Mouse (Mus musculus) thymus, postnatal 4 days (tissue): Measurements from ENCODE around the gene Gm3238.
"Not testable (repeated sequence)": the region's sequence is repeated elsewhere in the genome, so short reads cannot be mapped to it uniquely, and the experiment has no call there.

Experiments
- DNase-seq: peaks from one replicate; pipeline ENCODE4 v3.0.0; 2021

Gm3238 gene

DNA sequence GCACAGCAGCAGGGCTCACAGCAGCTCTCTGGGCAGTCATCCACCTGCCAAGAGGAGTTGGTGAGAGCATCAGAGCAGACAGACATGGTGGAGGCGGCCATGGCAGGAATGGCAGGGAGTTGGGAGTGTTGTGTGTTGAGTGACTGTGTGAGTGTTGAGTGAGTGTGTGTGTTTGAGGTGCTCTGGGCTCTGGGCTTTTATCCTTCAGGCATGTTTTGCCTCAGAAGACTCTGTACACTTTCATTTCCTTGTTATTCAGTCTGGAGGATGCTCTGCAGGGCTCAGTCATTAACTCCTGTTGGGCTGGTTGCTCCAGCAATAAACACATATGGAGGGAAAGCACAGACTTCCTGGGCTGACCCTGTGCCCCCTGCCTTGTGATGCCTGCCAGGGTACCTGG, at the start of gene Gm3238:
Gene Gm3238, minus strand, starts transcription at position 101 of the 400 bp plus-strand sequence.
- DNase-seq, result not testable (repeated sequence)

DNA sequence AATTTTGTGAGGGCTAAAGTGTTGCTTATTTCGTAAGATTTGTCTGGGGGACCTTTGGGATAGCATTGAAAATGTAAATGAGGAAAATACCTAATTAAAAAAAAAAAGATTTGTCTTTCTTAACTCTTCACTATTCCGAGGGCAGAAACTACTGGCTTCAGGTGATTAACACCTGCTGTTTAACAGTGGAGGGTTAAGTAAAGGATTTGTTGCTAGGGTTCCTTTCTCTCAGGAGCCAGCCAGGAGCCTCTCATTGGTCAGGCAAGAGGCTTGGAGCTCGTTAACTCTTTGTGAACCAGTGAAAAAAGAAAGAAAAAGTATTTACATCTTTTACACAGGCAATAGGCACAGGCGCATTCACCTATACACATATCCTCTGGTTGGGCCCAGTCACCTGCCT, 48.1 kb upstream of the Gm3238 start:
- DNase-seq, result no peak

DNA sequence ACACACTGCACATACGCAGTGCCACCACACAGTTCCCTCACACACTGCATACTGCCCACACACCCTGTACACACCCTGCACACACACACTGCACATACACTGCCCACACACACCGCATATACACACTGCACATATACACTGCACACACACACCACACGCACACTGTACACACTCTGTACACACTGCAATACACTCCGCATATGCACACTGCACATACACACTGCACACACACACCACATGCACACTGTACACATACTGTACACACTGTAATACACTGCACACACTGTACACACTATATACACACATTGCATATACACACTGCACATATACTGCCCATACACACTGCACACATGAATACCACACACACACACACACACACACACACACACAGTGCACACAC, 47.4 kb upstream of the Gm3238 start:
- DNase-seq, result no peak

DNA sequence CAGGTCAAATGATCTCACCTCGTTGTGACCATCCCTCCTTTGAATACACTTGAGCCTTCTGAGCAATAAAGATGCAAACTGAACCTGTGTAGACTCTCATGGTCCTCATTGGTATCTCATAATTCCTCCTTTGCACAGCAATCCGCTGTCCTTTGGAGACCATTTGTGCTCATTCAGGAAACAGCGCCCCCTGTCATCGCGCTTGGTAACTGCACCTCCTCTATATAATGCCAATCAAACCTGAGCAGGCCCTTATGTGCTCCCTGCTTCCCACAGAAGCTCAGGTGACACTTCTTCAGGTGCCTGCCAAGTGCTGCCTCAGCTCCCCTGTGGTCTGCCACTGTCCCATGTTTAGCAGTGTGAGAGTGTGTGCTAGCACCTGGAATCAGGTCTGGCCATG, 44.4 kb upstream of the Gm3238 start:
- peak; percentile 74 for DNase-seq

DNA sequence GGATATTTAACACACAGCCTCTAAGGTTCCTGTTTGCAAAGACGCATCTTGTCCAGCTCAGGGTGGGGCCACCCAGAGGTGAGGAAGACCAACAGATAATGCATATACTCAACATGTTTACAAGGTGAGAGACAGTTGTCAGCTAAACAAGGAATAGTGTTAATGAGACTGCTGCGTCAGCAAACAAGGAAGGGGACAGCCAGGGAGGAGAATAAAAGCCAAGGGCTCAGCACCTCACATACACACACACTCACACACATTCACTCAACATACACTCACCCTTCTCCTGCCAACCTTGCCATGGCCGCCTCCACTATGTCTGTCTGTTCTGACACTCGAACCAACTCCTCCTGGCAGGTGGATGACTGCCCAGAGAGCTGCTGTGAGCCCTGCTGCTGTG, 43.3 kb upstream of the Gm3238 start, which contains the start of gene Gm2696:
Gene Gm2696, plus strand, starts transcription at position 301 of the 400 bp plus-strand sequence.
- DNase-seq, result no peak

- DNase-seq, result no peak
Observed at GRCm38 (mm10) chr10:77811743-77812142, 40.6 kb upstream of the Gm3238 start, which contains the start of gene Gm9507. TSS of gene Gm9507 (minus strand) at chr10:77811843.

DNA sequence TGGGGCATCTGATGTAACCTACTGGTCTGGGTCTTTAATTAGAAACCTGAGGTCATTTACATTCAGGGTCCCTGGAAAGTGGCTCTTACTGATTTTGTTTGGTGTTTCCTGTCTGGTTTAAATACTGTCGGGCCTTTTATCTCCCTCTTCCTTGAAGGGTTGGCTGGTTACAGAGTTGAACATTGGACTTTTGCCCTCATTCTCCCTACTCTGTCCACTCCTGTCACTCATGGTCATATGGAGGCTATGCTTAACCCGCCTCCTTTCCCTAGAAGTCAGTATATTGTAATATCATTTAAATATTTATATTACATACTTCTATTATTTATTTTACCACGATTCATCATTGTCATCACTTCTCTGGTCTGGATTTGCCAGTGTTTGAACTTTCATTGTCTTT, 33.0 kb upstream of the Gm3238 start:
- no peak for DNase-seq

DNA sequence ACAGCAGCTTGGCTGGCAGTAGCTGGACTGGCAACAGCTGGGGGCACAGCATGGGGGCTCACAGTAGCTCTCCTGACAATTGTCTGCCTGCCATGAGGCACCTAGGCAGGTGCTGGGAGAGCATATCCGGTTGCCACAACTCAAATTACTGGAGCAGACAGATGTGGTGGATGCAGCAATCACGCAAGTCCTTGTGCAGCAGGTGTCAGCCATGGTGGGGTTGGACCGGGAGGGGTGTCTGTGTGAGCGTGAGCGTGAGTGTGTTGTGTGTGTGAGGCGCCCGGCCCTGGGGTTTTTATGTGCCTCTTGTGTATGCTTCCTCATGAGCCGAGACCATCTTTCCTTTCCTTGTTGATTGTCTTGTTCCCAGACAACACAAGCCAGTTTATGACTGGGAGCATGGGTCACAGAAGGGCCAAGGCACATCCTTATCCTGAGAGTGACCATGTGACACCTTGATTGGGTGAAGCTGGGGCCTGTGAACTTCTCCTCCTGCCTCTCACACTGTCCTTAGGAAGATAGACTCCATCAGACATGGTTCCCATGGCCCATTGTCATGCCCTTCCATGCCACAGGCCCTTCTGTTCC, 27.9 kb upstream of the Gm3238 start, which contains the start of gene Gm19668:
Gene Gm19668, minus strand, starts transcription at position 213 of the 588 bp plus-strand sequence.
- no peak for DNase-seq

DNA sequence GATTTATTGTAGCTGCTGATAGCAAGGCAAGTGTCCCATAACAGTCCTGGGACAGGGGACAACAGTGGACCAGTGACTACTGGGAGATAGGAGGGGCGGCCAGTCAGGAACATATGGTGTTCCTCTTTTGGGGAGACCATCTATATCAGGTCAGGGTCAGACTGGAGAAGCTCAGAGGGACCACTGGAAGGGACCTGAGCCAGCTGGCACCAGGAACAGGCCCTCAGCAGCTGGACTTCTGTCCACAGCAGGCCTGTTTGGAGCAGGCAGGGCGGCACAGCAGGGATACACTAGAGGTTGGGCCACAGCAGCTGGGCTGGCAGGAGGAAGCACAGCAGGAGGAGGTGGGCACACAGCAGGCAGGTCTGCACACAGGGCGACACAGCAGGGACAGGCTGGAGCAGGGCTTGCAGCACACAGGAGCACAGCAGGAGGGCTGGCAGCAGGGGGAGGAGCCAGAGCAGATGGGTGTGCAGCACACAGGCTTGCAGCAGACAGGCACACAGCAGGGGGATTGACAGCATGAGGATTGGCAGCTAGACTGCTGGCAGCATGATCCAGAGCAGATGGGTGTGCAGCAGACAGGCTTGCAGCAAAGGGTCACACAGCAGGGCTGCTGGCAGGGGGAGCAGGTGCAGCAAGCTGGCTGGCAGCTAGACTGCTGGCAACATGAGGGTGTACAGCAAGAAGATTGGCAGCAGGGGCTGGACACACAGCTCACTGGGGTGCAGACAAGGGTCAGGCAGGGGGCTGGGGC, 27.2 kb upstream of the Gm3238 start:
- not testable (repeated sequence) for DNase-seq

GRCm38 (mm10) chr10:77797677-77798076, 26.6 kb upstream of the Gm3238 start:
- no peak for DNase-seq

- no peak for DNase-seq
Observed at GRCm38 (mm10) chr10:77794976-77795375, 23.9 kb upstream of the Gm3238 start, which contains the start of gene Gm9639. TSS of gene Gm9639 (minus strand) at chr10:77795076.

- DNase-seq, result no peak
Observed at GRCm38 (mm10) chr10:77788621-77789020, 17.5 kb upstream of the Gm3238 start.

- not testable (repeated sequence) for DNase-seq
Observed at GRCm38 (mm10) chr10:77787876-77788275, 16.8 kb upstream of the Gm3238 start, which contains the start of gene Gm7137. TSS of gene Gm7137 (minus strand) at chr10:77788200.

DNA sequence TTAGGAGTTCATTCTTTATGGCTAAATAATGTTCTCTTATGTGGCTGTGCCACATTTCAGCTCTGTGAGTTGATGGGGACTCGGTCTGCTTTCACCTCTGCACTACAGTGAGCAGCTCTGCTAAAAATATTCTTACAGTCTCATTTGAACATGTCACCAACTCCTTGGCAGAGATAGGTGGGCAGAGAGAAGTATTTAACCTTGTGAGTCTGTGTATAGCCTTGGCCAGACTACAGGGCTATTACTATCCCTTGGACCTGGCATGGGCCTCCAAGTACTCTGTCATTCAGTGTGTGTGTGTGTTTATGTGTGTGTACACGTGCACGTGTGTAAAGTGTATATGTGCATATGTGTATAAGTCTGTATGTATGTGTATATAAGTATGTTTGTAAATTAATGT, 12.3 kb upstream of the Gm3238 start:
- DNase-seq, result not testable (repeated sequence)

DNA sequence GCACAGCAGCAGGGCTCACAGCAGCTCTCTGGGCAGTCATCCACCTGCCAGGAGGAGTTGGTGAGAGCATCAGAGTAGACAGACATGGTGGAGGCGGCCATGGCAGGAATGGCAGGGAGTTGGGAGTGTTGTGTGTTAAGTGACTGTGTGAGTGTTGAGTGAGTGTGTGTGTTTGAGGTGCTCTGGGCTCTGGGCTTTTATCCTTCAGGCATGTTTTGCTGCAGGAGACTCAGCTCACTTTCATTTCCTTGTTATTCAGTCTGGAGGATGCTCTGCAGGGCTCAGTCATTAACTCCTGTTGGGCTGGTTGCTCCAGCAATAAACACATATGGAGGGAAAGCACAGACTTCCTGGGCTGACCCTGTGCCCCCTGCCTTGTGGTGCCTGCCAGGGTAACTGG, 11.3 kb upstream of the Gm3238 start, which contains the start of gene Gm3250:
Gene Gm3250, minus strand, starts transcription at position 101 of the 400 bp plus-strand sequence.
- DNase-seq, result not testable (repeated sequence)

GRCm38 (mm10) chr10:77776844-77777243, 5.7 kb upstream of the Gm3238 start, which contains the start of gene Gm7138:
TSS of gene Gm7138 (minus strand) at chr10:77776944.
- not testable (repeated sequence) for DNase-seq

DNA sequence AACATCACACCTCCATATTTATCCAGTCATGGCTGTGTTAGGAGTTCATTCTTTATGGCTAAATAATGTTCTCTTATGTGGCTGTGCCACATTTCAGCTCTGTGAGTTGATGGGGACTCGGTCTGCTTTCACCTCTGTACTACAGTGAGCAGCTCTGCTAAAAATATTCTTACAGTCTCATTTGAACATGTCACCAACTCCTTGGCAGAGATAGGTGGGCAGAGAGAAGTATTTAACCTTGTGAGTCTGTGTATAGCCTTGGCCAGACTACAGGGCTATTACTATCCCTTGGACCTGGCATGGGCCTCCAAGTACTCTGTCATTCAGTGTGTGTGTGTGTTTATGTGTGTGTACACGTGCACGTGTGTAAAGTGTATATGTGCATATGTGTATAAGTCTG, 1.0 kb upstream of the Gm3238 start:
- not testable (repeated sequence) for DNase-seq

GRCm38 (mm10) chr10:77769727-77770126, 1.4 kb downstream of the Gm3238 start:
- DNase-seq, result no peak

DNA sequence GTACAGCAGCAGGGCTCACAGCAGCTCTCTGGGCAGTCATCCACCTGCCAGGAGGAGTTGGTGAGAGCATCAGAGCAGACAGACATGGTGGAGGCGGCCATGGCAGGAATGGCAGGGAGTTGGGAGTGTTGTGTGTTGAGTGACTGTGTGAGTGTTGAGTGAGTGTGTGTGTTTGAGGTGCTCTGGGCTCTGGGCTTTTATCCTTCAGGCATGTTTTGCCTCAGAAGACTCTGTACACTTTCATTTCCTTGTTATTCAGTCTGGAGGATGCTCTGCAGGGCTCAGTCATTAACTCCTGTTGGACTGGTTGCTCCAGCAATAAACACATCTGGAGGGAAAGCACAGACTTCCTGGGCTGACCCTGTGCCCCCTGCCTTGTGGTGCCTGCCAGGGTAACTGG, 11.5 kb downstream of the Gm3238 start, which contains the start of gene Gm3233:
Gene Gm3233, minus strand, starts transcription at position 101 of the 400 bp plus-strand sequence.
- not testable (repeated sequence) for DNase-seq

- DNase-seq, result no peak
Observed at GRCm38 (mm10) chr10:77753448-77753847, 17.7 kb downstream of the Gm3238 start.

GRCm38 (mm10) chr10:77752312-77752711, 18.8 kb downstream of the Gm3238 start:
- not testable (repeated sequence) for DNase-seq

GRCm38 (mm10) chr10:77751254-77751653, 19.9 kb downstream of the Gm3238 start, which contains the start of gene Gm9736:
TSS of gene Gm9736 (minus strand) at chr10:77751354.
- not testable (repeated sequence) for DNase-seq

DNA sequence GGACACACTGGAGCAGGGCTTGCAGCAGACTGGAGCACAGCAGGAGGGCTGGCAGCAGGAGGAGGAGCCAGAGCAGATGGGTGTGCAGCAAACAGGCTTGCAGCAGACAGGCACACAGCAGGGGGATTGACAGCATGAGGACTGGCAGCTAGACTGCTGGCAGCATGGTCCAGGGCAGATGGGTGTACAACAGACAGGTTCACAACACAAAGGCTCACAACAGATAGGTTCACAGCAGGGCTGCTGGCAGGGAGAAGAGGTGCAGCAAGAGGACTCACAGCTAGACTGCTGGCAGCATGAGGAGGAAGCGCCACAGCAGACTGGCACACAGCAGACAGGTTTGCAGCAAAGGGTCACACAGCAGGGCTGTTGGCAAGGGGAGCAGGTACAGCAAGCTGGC, 20.4 kb downstream of the Gm3238 start:
- not testable (repeated sequence) for DNase-seq
